Mouse (Mus musculus) G1E (cell line): ENCODE results near the gene Mroh2a. TPM values are rescaled to one million over a fixed set of nuclear protein-coding genes. Genes with fewer than 3 reads are reported as not detected.

Experiments
- ATAC-seq: 2 replicates; pipeline ENCODE4 v1.8.0; 2016; ENCODE audit warnings: mild to moderate bottlenecking; ENCODE audit not compliant: insufficient number of reproducible peaks, poor library complexity, low FRiP score, severe bottlenecking; ENCODE audit errors: extremely low read depth
- DNase-seq: peaks from one replicate; pipeline ENCODE4 v3.0.0; 2012; ENCODE audit warnings: low spot score
- H3K27me3 ChIP-seq: 2 replicates; pipeline ENCODE4 v1.6.1; 2012; ENCODE audit warnings: mild to moderate bottlenecking, low read length, inconsistent platforms; ENCODE audit not compliant: insufficient read depth
- H3K36me3 ChIP-seq: replicated peaks from 2 replicates; pipeline ENCODE3; 2012; ENCODE audit warnings: mild to moderate bottlenecking, inconsistent platforms
- H3K4me1 ChIP-seq: 2 replicates; pipeline ENCODE4 v1.6.1; 2012; ENCODE audit warnings: low read depth, low read length, inconsistent platforms, mixed read lengths; ENCODE audit not compliant: insufficient read depth
- H3K4me3 ChIP-seq: 2 replicates; pipeline ENCODE4 v1.5.1; 2012; ENCODE audit warnings: low read depth, mild to moderate bottlenecking, inconsistent platforms, low read length, moderate library complexity, mixed read lengths
- H3K9me3 ChIP-seq: replicated peaks from 2 replicates; pipeline ENCODE4 v1.6.1; 2012; ENCODE audit warnings: inconsistent platforms
- CTCF ChIP-seq: IDR thresholded peaks from 2 replicates; pipeline ENCODE4 v1.5.1; 2012; ENCODE audit warnings: low read depth, low read length, inconsistent platforms, mixed read lengths
- GATA1 ChIP-seq: IDR thresholded peaks from 2 replicates; pipeline ENCODE4 v1.6.1; 2012; ENCODE audit warnings: borderline replicate concordance, low read length, inconsistent platforms, mixed read lengths
- GATA2 ChIP-seq: IDR thresholded peaks from 2 replicates; pipeline ENCODE4 v1.6.1; 2012; ENCODE audit warnings: low read depth, low read length, inconsistent platforms, borderline replicate concordance
- POLR2AphosphoS5 ChIP-seq: IDR thresholded peaks from 2 replicates; pipeline ENCODE4 v1.6.1; 2012; ENCODE audit warnings: low read depth, low read length, inconsistent platforms; ENCODE audit not compliant: insufficient replicate concordance
- TAL1 ChIP-seq: conservative IDR thresholded peaks from 2 replicates; pipeline ENCODE4 v1.6.1; 2012; ENCODE audit warnings: low read depth, low read length, inconsistent platforms, mixed read lengths
- polyA plus RNA-seq: library from polyadenylated mRNA; stranded (reverse); fragments of >175 nt; gene quantifications from 2 replicates; pipeline ENCODE4 v1.2.3, GENCODE M21; 2012
- total RNA-seq, 2 experiments: library from RNA; stranded (forward) in 1 of 2; stranded (reverse) in 1 of 2; fragments of 200-1000 nt in 1 of 2; fragments of >200 nt in 1 of 2; fragmentation: Nextera tagmentation in 1 of 2; gene quantifications; 2 replicates each; pipeline ENCODE4 v1.2.3; 2014 to 2017

The Mroh2a gene
- total and polyA plus RNA-seq, 3 experiments, result 0.49 TPM; not detected in 2

GRCm38 (mm10) chr1:88229986-88230385 is 3.2 kb downstream of the Mroh2a start:
- Histone ChIP-seq H3K27me3 (peaks cover 4% of the 10 kb centered on the region; the same call in 1 of the 2 replicates), H3K9me3 (no peaks in the 10 kb centered on the region), H3K36me3 (no peaks in the 10 kb centered on the region), H3K4me3 (no peak overlapping the region), H3K4me1 (no peaks in the 10 kb centered on the region)
- TF ChIP-seq POLR2AphosphoS5, result 0 out of 2 replicates have a peak, but pooled peaks have one; percentile 29
- TF ChIP-seq CTCF, result no peak
- no peak for DNase-seq
- ATAC-seq, result no peak

GRCm38 (mm10) chr1:88230421-88230820 is 3.6 kb downstream of the Mroh2a start:
- Histone ChIP-seq H3K27me3 (peaks cover 6% of the 10 kb centered on the region; the same call in 1 of the 2 replicates), H3K4me1 (no peaks in the 10 kb centered on the region), H3K4me3 (no peak overlapping the region), H3K36me3 (no peaks in the 10 kb centered on the region), H3K9me3 (no peaks in the 10 kb centered on the region)
- DNase-seq (no peak), ATAC-seq (no peak)
- TF ChIP-seq GATA2, result no peak
- TF ChIP-seq POLR2AphosphoS5, result 0 out of 2 replicates have a peak, but pooled peaks have one; percentile 24

DNA sequence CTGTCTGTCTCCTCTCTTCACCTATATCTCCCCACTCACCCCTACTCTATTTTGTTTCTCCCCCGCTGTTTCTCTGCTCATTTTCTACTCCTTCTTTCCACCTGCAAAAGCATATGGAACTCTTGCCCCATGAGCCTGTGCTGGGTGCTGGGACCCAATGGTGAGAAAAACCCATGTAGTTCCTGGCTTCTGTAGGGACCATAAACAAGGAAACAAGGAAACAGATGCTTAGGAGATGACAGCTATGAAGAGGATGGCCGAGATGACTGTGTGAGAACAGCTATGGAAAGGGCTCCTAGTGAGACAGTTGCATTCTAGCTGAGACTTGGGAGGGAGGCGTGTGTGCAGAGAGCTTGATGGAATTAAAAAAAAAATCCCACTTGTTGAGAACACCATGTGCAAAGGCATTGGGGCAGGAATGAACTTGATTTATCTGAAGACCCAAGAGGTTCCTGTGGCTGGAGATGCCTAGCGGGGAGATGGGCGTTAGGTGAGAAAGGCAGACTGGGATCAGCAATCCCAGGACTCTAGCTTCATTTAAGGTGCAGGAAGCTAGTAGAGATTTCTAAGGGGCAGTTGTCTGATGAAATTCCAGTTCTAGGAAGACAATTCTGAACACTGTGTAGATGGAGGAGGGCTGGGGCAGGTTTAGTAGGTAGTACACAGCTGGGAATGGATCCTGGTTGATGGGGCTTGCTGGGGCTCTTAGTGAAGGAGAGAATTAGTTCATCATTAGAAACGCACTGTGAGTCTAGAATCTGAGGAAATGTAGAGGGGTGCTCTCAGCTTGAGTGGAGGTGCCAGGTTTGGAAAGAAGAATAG is 4.4 kb downstream of the Mroh2a start:
- H3K4me3 ChIP-seq, result no peak overlapping the region
- DNase-seq (no peak), ATAC-seq (no peak)
- peaks cover 6% of the 10 kb centered on the region; the same call in 1 of the 2 replicates for H3K27me3 ChIP-seq
- H3K9me3 ChIP-seq, result no peaks in the 10 kb centered on the region
- no peaks in the 10 kb centered on the region for H3K4me1 ChIP-seq
- no peak for TF ChIP-seq POLR2AphosphoS5
- no peak for TF ChIP-seq GATA1
- TF ChIP-seq CTCF, result no peak
- TF ChIP-seq TAL1, result no peak
- TF ChIP-seq GATA2, result no peak
- no peaks in the 10 kb centered on the region for H3K36me3 ChIP-seq

DNA sequence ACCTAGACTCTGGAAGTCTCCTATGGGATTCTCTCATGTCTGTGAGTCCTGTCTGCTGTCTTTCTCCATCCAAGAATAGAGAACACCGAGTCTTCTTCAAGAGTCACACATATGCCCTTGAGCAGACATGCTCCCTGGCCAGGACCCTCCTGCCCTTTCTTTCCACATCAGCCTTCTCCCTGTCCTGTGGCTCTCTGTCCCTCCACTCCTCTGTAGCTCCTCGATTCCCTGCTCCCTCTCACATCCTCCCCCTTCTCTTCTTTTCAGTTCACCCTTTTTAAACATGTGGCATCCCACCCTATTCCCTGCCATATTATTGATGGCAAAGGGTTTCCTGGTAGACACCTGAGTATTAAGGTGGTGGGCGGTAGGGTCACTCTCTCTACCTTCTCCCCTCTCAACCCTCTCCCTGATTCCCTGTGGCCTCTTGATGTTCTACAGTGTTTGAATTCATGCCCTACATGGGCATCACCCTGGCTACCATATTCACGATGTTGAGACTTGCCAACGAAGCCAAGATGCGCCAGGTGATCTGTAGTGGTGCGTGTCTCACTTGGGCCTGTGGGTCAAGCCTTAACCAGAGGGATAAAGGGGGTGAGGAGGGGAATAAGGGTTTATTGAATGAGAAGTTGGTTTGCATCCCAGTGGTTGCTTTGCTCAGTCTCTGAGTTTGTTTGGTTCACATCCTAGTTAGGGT is 5.2 kb downstream of the Mroh2a start:
- TF ChIP-seq TAL1 (no peak), GATA1 (no peak), CTCF (no peak), GATA2 (no peak), POLR2AphosphoS5 (no peak)
- peaks cover 6% of the 10 kb centered on the region; the same call in 1 of the 2 replicates for H3K27me3 ChIP-seq
- H3K36me3 ChIP-seq, result no peaks in the 10 kb centered on the region
- no peak overlapping the region for H3K4me3 ChIP-seq
- DNase-seq (no peak), ATAC-seq (no peak)
- no peaks in the 10 kb centered on the region for H3K9me3 ChIP-seq
- H3K4me1 ChIP-seq, result no peaks in the 10 kb centered on the region

- no peak for TF ChIP-seq POLR2AphosphoS5
- TF ChIP-seq GATA1, result no peak
- no peak for TF ChIP-seq TAL1
- no peak for TF ChIP-seq GATA2
- Histone ChIP-seq H3K4me1 (no peaks in the 10 kb centered on the region), H3K36me3 (no peaks in the 10 kb centered on the region), H3K9me3 (no peaks in the 10 kb centered on the region), H3K4me3 (no peak overlapping the region), H3K27me3 (peaks cover 9% of the 10 kb centered on the region; the same call in 1 of the 2 replicates)
- no peak for DNase-seq
- no peak for ATAC-seq
Observed at GRCm38 (mm10) chr1:88232664-88233380, 6.0 kb downstream of the Mroh2a start.

- H3K27me3 ChIP-seq, result peaks cover 9% of the 10 kb centered on the region; the same call in 1 of the 2 replicates
- peaks cover 2% of the 10 kb centered on the region; the same call in 1 of the 2 replicates for H3K9me3 ChIP-seq
- no peak for TF ChIP-seq GATA1
- TF ChIP-seq CTCF, result no peak
- no peak for TF ChIP-seq POLR2AphosphoS5
- no peak for TF ChIP-seq GATA2
- no peak for TF ChIP-seq TAL1
- DNase-seq, result no peak
- ATAC-seq, result no peak
- no peaks in the 10 kb centered on the region for H3K4me1 ChIP-seq
- H3K36me3 ChIP-seq, result no peaks in the 10 kb centered on the region
- H3K4me3 ChIP-seq, result no peak overlapping the region
Observed at GRCm38 (mm10) chr1:88233421-88234247, 6.8 kb downstream of the Mroh2a start.
